Mouse (Mus musculus) testis, adult 2 months (tissue): Measurements from ENCODE around the gene Olfm2.

Experiments
- CTCF ChIP-seq: fragments of 200-500 bp; IDR thresholded peaks from 2 replicates; pipeline ENCODE4 v1.5.1; 2012; ENCODE audit warnings: low read depth, mild to moderate bottlenecking, inconsistent platforms, low read length, moderate library complexity; ENCODE audit not compliant: control insufficient read depth, insufficient read depth, insufficient replicate concordance
- POLR2A ChIP-seq: fragments of 200-500 bp; IDR thresholded peaks from 2 replicates; pipeline ENCODE4 v1.6.1; 2012; ENCODE audit warnings: low read depth, mild to moderate bottlenecking, inconsistent platforms, low read length, moderate library complexity; ENCODE audit not compliant: control insufficient read depth

DNA sequence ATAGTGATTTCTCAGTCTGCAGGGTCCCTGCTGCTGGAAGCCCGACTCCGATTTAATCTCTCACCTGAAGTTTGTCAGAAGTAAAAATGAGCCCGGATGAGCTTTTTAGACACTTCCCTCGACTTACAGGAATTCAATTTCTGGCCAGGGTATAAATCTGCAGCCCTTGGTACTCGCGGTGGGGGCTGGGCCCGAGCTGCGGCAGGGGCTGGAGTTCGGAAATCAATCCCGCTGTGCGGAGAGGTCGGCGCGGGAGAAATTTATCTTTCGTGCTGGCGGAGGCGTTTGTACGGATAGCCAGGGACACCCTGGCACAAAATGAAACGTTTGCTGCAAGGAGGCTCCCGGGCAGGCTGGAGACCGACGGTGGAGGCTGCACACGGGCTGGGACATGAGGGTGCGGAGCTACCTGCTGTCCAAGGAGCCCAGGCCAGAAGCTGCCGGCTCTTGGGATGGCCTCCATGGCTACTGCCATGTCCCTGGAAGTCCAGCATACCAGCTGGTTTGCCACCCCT lies 51.4 kb downstream of the Olfm2 start:
- TF ChIP-seq CTCF (no peak), POLR2A (no peak)
